Mouse (Mus musculus): ENCODE measurements at regions not wholly inside any gene's neighbourhood (a gene's known extent, or its start where the extent isn't known, plus 50 kb on each side); places are given as distances from the start of the nearest gene placed in this dataset.

GRCm38 (mm10) chr15:32082109-32082508 is 95.0 kb upstream of the Tas2r119 start:
- no peak for DNase-seq (ENCODE audit: low spot score in 2 of 2)

- no peak for DNase-seq (ENCODE audit: low spot score in 2 of 2)
Observed at GRCm38 (mm10) chr15:32093889-32094288, 83.2 kb upstream of the Tas2r119 start.

GRCm38 (mm10) chr15:32095554-32095953 is 81.5 kb upstream of the Tas2r119 start:
- no peak for DNase-seq (ENCODE audit: low spot score in 2 of 2)

- no peak for DNase-seq (ENCODE audit: low spot score in 2 of 2)
Observed at GRCm38 (mm10) chr15:32110659-32111058, 66.4 kb upstream of the Tas2r119 start.
